Mouse (Mus musculus) heart, adult 2 months (tissue): ENCODE data around the gene Notch1.

ENCODE experiments used
- CTCF ChIP-seq: fragments of 200-600 bp; IDR thresholded peaks from 2 replicates; pipeline ENCODE4 v1.8.1; 2022; ENCODE audit warnings: antibody characterized with exemption, mild to moderate bottlenecking, moderate library complexity
- EP300 ChIP-seq: fragments of 200-500 bp; IDR thresholded peaks from 2 replicates; pipeline ENCODE4 v1.6.1; 2011; ENCODE audit warnings: low read depth, low read length, control low read depth; ENCODE audit not compliant: insufficient read depth

- TF ChIP-seq EP300 (no peak), CTCF (0 out of 2 replicates have a peak, but pooled peaks have one; percentile 6)
These were observed 29.0 kb downstream of the Notch1 start for GRCm38 (mm10) chr2:26487322-26488021.
